Mouse (Mus musculus) forebrain, postnatal 0 days (tissue): ENCODE measurements around the gene Pilrb1. TPM values are rescaled to one million over a fixed set of nuclear protein-coding genes. Genes with fewer than 3 reads are reported as not detected.

Source experiments
- ATAC-seq: fragments of 200-750 bp; cut with Nextera tagmentation; 2 replicates; pipeline ENCODE4 v1.8.0; 2017; ENCODE audit warnings: mild to moderate bottlenecking, moderate library complexity
- DNase-seq: peaks from one replicate; pipeline ENCODE4 v3.0.0-alpha.2; 2015
- H3K27ac ChIP-seq: fragments of 300-500 bp; sonication (generic); 2 replicates; pipeline ENCODE4 v1.5.1; 2014; ENCODE audit warnings: low read depth, mild to moderate bottlenecking, antibody characterized with exemption, low read length, moderate library complexity, mixed read lengths
- H3K27me3 ChIP-seq: fragments of 300-500 bp; sonication (generic); 2 replicates; pipeline ENCODE4 v1.6.1; 2014; ENCODE audit warnings: mild to moderate bottlenecking, low read length, mixed read lengths; ENCODE audit not compliant: insufficient read depth
- H3K36me3 ChIP-seq: fragments of 300-500 bp; sonication (generic); 2 replicates; pipeline ENCODE4 v1.6.1; 2014; ENCODE audit warnings: mild to moderate bottlenecking, moderate library complexity; ENCODE audit not compliant: insufficient read depth
- H3K4me1 ChIP-seq: fragments of 300-500 bp; sonication (generic); 2 replicates; pipeline ENCODE4 v1.6.1; 2014; ENCODE audit warnings: antibody characterized with exemption; ENCODE audit not compliant: insufficient read depth
- H3K4me2 ChIP-seq: fragments of 300-500 bp; sonication (generic); 2 replicates; pipeline ENCODE4 v1.6.1; 2014; ENCODE audit warnings: low read depth, mild to moderate bottlenecking, moderate library complexity
- H3K4me3 ChIP-seq: fragments of 300-500 bp; sonication (generic); 2 replicates; pipeline ENCODE4 v1.5.1; 2014; ENCODE audit warnings: low read depth, low read length, mixed read lengths
- H3K9ac ChIP-seq: fragments of 300-500 bp; sonication (generic); 2 replicates; pipeline ENCODE4 v1.6.1; 2014; ENCODE audit warnings: mild to moderate bottlenecking
- H3K9me3 ChIP-seq: fragments of 300-500 bp; sonication (generic); 2 replicates; pipeline ENCODE4 v1.6.1; 2016; ENCODE audit warnings: low read length
- CTCF ChIP-seq: sonication (generic); IDR thresholded peaks from 2 replicates; pipeline ENCODE4 v1.5.1; 2016; ENCODE audit warnings: antibody characterized with exemption, control low read depth, low read depth
- WGBS: fragments of 180-500 bp; shearing (Covaris S2); extraction: QIAGEN DNeasy Blood & Tissue Kit; methylation state at CpG from one replicate; pipeline ENCODE4 v1.1.7; 2014; 5-methylcytosine and 5-hydroxymethylcytosine counted together
- polyA plus RNA-seq: library from polyadenylated mRNA; unstranded; fragments of >200 nt; fragmentation: Nextera tagmentation; extraction: Ambion mirVana; gene quantifications from 2 replicates; pipeline ENCODE4 v1.2.1, GENCODE M21; 2015
- total RNA-seq: library from RNA; depleted of rRNA; stranded (reverse); fragments of >200 nt; gene quantifications from 2 replicates; pipeline ENCODE4 v1.2.3, GENCODE M21; 2014; rRNA removed

The Pilrb1 gene
- total and polyA plus RNA-seq, 2 experiments from 2014 or later, result not detected

- H3K9ac ChIP-seq, result no peak overlapping the region
- DNase-seq, result no peak
- WGBS, result 90% methylated on average over 5 of the region's 5 CpGs
- ATAC-seq, result no peak
- H3K9me3 ChIP-seq, result no peaks in the 10 kb centered on the region
- H3K36me3 ChIP-seq, result no peaks in the 10 kb centered on the region
- no peak for TF ChIP-seq CTCF
- no peaks in the 10 kb centered on the region for H3K4me1 ChIP-seq
- no peak overlapping the region for H3K4me2 ChIP-seq
- no peaks in the 10 kb centered on the region for H3K27me3 ChIP-seq
- no peak overlapping the region for H3K4me3 ChIP-seq
- H3K27ac ChIP-seq, result no peak overlapping the region
Observed at GRCm38 (mm10) chr5:137808316-137808715, 49.6 kb downstream of the Pilrb1 start.

- Histone ChIP-seq H3K27me3 (no peaks in the 10 kb centered on the region), H3K27ac (no peak overlapping the region), H3K4me2 (no peak overlapping the region), H3K36me3 (no peaks in the 10 kb centered on the region), H3K4me1 (no peaks in the 10 kb centered on the region), H3K4me3 (no peak overlapping the region), H3K9ac (no peak overlapping the region), H3K9me3 (no peaks in the 10 kb centered on the region)
- no peak for DNase-seq
- no peak for TF ChIP-seq CTCF
- WGBS, result 76% methylated on average over 1 of the region's 1 CpGs
- no peak for ATAC-seq
Observed at GRCm38 (mm10) chr5:137806158-137806557, 51.7 kb downstream of the Pilrb1 start.

Other genes with a start within 250 kb of the Pilrb1 start
- 13.1 and 22.5 TPM in 2 replicates for gene Pcolce, start 244.3 kb downstream of the Pilrb1 start, total RNA-seq
- gene Pcolce, start 244.3 kb downstream of the Pilrb1 start, polyA plus RNA-seq, result 18.1 and 20.3 TPM in 2 replicates
- 0.23 and 0.24 TPM in 2 replicates for gene Fbxo24, start 229.1 kb downstream of the Pilrb1 start, total RNA-seq
- 0.09 and 0.10 TPM in 2 replicates for gene Fbxo24, start 229.1 kb downstream of the Pilrb1 start, polyA plus RNA-seq
- gene Lrch4, start 229.0 kb downstream of the Pilrb1 start, total RNA-seq, result 3.3 and 5.6 TPM in 2 replicates
- 11.3 and 12.8 TPM in 2 replicates for gene Lrch4, start 229.0 kb downstream of the Pilrb1 start, polyA plus RNA-seq
- gene Gm20605, start 228.9 kb downstream of the Pilrb1 start, total RNA-seq, result 3.6 and 6.1 TPM in 2 replicates
- 1.9 and 2.4 TPM in 2 replicates for gene Gm20605, start 228.9 kb downstream of the Pilrb1 start, polyA plus RNA-seq
- 4.4 and 4.6 TPM in 2 replicates for gene Sap25, start 216.8 kb downstream of the Pilrb1 start, total RNA-seq
- gene Sap25, start 216.8 kb downstream of the Pilrb1 start, polyA plus RNA-seq, result 1.8 TPM in 2 replicates
- gene Irs3, start 212.4 kb downstream of the Pilrb1 start, total RNA-seq, result 0.31 and 0.76 TPM in 2 replicates
- gene Irs3, start 212.4 kb downstream of the Pilrb1 start, polyA plus RNA-seq, result 0.08 and 0.29 TPM in 2 replicates
- gene Agfg2, start 173.4 kb downstream of the Pilrb1 start, total RNA-seq, result 18.7 and 22.1 TPM in 2 replicates
- 12.6 and 15.0 TPM in 2 replicates for gene Agfg2, start 173.4 kb downstream of the Pilrb1 start, polyA plus RNA-seq
- 251 and 252 TPM in 2 replicates for gene Nyap1, start 116.5 kb downstream of the Pilrb1 start, total RNA-seq
- gene Nyap1, start 116.5 kb downstream of the Pilrb1 start, polyA plus RNA-seq, result 42.0 and 48.9 TPM in 2 replicates
- gene Tsc22d4, start 112.4 kb downstream of the Pilrb1 start, total RNA-seq, result 120 and 135 TPM in 2 replicates
- 112 and 134 TPM in 2 replicates for gene Tsc22d4, start 112.4 kb downstream of the Pilrb1 start, polyA plus RNA-seq
- 28.8 and 47.4 TPM in 2 replicates for gene Ppp1r35, start 79.3 kb downstream of the Pilrb1 start, total RNA-seq
- 39.1 and 41.8 TPM in 2 replicates for gene Ppp1r35, start 79.3 kb downstream of the Pilrb1 start, polyA plus RNA-seq
- 33.3 and 47.7 TPM in 2 replicates for gene Mepce, start 70.5 kb downstream of the Pilrb1 start, total RNA-seq
- gene Mepce, start 70.5 kb downstream of the Pilrb1 start, polyA plus RNA-seq, result 18.3 and 21.1 TPM in 2 replicates
- 3.5 and 7.7 TPM in 2 replicates for gene Zcwpw1, start 70.3 kb downstream of the Pilrb1 start, total RNA-seq
- 3.1 and 4.8 TPM in 2 replicates for gene Zcwpw1, start 70.3 kb downstream of the Pilrb1 start, polyA plus RNA-seq
- gene Pilra, start 21.8 kb downstream of the Pilrb1 start, total RNA-seq, result 0.14 and 0.15 TPM in 2 replicates
- 0.17 and 0.54 TPM in 2 replicates for gene Pilra, start 21.8 kb downstream of the Pilrb1 start, polyA plus RNA-seq
- not detected in 2 replicates for gene Pilrb2, start 13.7 kb upstream of the Pilrb1 start, total RNA-seq
- gene Pilrb2, start 13.7 kb upstream of the Pilrb1 start, polyA plus RNA-seq, result not detected in 2 replicates
- gene Cyp3a13, start 63.5 kb upstream of the Pilrb1 start, total RNA-seq, result 0.08 TPM in 1 of 2 replicates, not detected in the other
- not detected in 2 replicates for gene Cyp3a13, start 63.5 kb upstream of the Pilrb1 start, polyA plus RNA-seq
- 0.77 and 0.95 TPM in 2 replicates for gene Gjc3, start 105.0 kb upstream of the Pilrb1 start, total RNA-seq
- gene Gjc3, start 105.0 kb upstream of the Pilrb1 start, polyA plus RNA-seq, result 0.26 and 0.64 TPM in 2 replicates
- gene Azgp1, start 123.4 kb upstream of the Pilrb1 start, total RNA-seq, result 0.62 TPM in 1 of 2 replicates, not detected in the other
- gene Azgp1, start 123.4 kb upstream of the Pilrb1 start, polyA plus RNA-seq, result not detected in 2 replicates
- not detected in 2 replicates for gene Smok3a, start 163.2 kb upstream of the Pilrb1 start, total RNA-seq
- not detected in 2 replicates for gene Smok3a, start 163.2 kb upstream of the Pilrb1 start, polyA plus RNA-seq
- not detected in 2 replicates for gene Smok3b, start 163.3 kb upstream of the Pilrb1 start, total RNA-seq
- not detected in 2 replicates for gene Smok3b, start 163.3 kb upstream of the Pilrb1 start, polyA plus RNA-seq
- not detected in 2 replicates for gene Smok3c, start 195.1 kb upstream of the Pilrb1 start, total RNA-seq
- not detected in 2 replicates for gene Smok3c, start 195.1 kb upstream of the Pilrb1 start, polyA plus RNA-seq
- gene Zkscan1, start 227.0 kb upstream of the Pilrb1 start, total RNA-seq, result 45.3 and 59.6 TPM in 2 replicates
- 8.4 and 11.2 TPM in 2 replicates for gene Zkscan1, start 227.0 kb upstream of the Pilrb1 start, polyA plus RNA-seq